Mouse (Mus musculus): Measurements from ENCODE around the gene Gm8298. TPM values are rescaled to one million over a fixed set of nuclear protein-coding genes. Genes with fewer than 3 reads are reported as not detected.
"Not testable (repeated sequence)": the region's sequence is repeated elsewhere in the genome, so short reads cannot be mapped to it uniquely, and the experiment has no call there.

Gene Gm8298
- not detected in 2 replicates for polyA plus RNA-seq (2014; fragmentation: Nextera tagmentation; extraction: Ambion mirVana)

DNA sequence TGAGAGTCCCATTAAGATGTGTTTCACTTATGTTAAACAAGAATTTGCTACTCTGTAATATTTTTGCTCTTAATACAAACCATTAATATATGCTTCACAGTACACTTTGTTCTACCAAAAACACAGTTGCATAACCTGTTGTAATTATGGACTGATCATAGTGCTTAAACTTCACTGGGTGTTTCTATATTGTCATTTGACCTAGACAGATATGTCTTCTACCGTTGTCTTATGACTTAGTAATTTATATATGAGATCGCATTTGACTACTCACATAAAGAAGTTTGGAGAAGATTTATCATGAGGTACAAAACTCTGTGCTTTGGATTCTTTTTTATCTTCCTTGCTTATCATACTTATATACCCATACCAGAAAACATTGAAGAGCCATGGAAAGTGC, at the start of gene Gm8298:
TSS of gene Gm8298 (plus strand) at position 301 of the 400 bp plus-strand sequence.
- no peak within 1 kb of the TSS for H3K4me3 ChIP-seq (ENCODE audit: control insufficient read depth in 1 of 2, insufficient read depth in 1 of 2, low read depth in 1 of 2, low read length in 2 of 2)
- ATAC-seq (ENCODE audit: insufficient number of reproducible peaks, insufficient read depth, low FRiP score, low read depth): no peak
- H3K27me3 ChIP-seq (ENCODE audit: control insufficient read depth, insufficient read depth, low read length): no peaks in the 10 kb centered on the region
- H3K4me1 ChIP-seq (ENCODE audit: control insufficient read depth in 2 of 2, insufficient read depth in 2 of 2, low read length in 2 of 2): no peaks in the 10 kb centered on the region
- H3K27ac ChIP-seq (replicated peaks in 1 of 2; ENCODE audit: control insufficient read depth in 1 of 2, insufficient read depth in 1 of 2, low read depth in 2 of 2, low read length in 2 of 2): no peak within 1 kb of the TSS
- no peak within 1 kb of the TSS for H3K4me2 ChIP-seq (ENCODE audit: low read length)
- no peaks in the 10 kb centered on the region for H3K36me3 ChIP-seq (ENCODE audit: control insufficient read depth, insufficient read depth, low read length)
- 85% methylated on average over 2 of the region's 2 CpGs for WGBS
- no peaks in the 10 kb centered on the region for H3K9me3 ChIP-seq (ENCODE audit: control insufficient read depth, low read length)
- no peak within 1 kb of the TSS for H3K9ac ChIP-seq (ENCODE audit: low read length)

DNA sequence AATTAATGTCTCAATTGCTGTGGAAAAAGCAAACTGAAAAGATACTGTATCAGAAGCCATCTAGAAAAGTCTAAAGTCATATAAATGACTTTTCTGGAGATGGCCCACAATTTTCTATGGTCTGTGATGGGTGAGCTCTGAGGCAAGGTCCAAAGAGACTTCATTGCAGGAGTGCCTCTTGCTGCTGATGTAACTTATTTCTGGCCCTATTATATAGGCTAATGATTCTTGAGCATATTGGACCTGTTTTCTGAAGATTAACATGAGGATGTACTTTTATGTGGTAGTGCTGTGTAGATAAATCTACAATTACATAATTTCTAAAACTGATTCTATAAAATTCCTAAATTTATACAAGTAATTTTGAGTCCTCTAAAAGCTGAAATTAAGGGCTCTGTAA, 47.7 kb upstream of the Gm8298 start:
- H3K27ac ChIP-seq (replicated peaks in 1 of 2; ENCODE audit: control insufficient read depth in 1 of 2, insufficient read depth in 1 of 2, low read depth in 2 of 2, low read length in 2 of 2): no peak overlapping the region
- H3K9ac ChIP-seq (ENCODE audit: low read length): no peak overlapping the region
- no peaks in the 10 kb centered on the region for H3K4me1 ChIP-seq (ENCODE audit: control insufficient read depth in 2 of 2, insufficient read depth in 2 of 2, low read length in 2 of 2)
- no peaks in the 10 kb centered on the region for H3K27me3 ChIP-seq (ENCODE audit: control insufficient read depth, insufficient read depth, low read length)
- ATAC-seq (ENCODE audit: insufficient number of reproducible peaks, insufficient read depth, low FRiP score, low read depth): no peak
- no peaks in the 10 kb centered on the region for H3K9me3 ChIP-seq (ENCODE audit: control insufficient read depth, low read length)
- no peak overlapping the region for H3K4me2 ChIP-seq (ENCODE audit: low read length)
- H3K4me3 ChIP-seq (ENCODE audit: control insufficient read depth in 1 of 2, insufficient read depth in 1 of 2, low read depth in 1 of 2, low read length in 2 of 2): no peak overlapping the region
- H3K36me3 ChIP-seq (ENCODE audit: control insufficient read depth, insufficient read depth, low read length): no peaks in the 10 kb centered on the region

- Histone ChIP-seq H3K36me3 (ENCODE audit: control insufficient read depth, insufficient read depth, low read length) (no peaks in the 10 kb centered on the region), H3K4me2 (ENCODE audit: low read length) (no peak overlapping the region), H3K27ac (replicated peaks in 1 of 2; ENCODE audit: control insufficient read depth in 1 of 2, insufficient read depth in 1 of 2, low read depth in 2 of 2, low read length in 2 of 2) (no peak overlapping the region), H3K9ac (ENCODE audit: low read length) (no peak overlapping the region), H3K9me3 (ENCODE audit: control insufficient read depth, low read length) (no peaks in the 10 kb centered on the region), H3K4me3 (ENCODE audit: control insufficient read depth in 1 of 2, insufficient read depth in 1 of 2, low read depth in 1 of 2, low read length in 2 of 2) (no peak overlapping the region), H3K27me3 (ENCODE audit: control insufficient read depth, insufficient read depth, low read length) (no peaks in the 10 kb centered on the region), H3K4me1 (ENCODE audit: control insufficient read depth in 2 of 2, insufficient read depth in 2 of 2, low read length in 2 of 2) (no peaks in the 10 kb centered on the region)
- no peak for ATAC-seq (ENCODE audit: insufficient number of reproducible peaks, insufficient read depth, low FRiP score, low read depth)
- WGBS: 13% methylated on average over 2 of the region's 2 CpGs
Measured at GRCm38 (mm10) chr3:59870765-59871164, 9.9 kb downstream of the Gm8298 start.

DNA sequence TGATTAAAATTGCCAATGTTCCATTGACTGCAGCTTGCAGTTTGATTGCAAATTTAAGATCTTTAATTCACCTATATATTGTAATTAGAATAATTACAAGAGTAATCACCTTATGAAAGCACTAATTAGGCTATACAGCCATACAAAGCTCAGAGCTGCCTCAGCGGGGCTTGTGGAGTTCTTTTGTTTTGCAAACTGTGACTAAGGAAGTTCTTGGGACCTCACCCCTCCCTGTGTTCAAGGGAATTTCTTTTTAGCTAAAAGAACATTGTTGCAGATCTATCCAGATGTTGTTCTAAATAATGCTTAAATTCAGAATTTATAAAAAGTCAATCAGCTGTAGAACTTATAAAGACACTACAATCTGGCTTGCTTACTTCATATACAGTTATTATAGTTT, 16.8 kb downstream of the Gm8298 start:
- H3K4me1 ChIP-seq (ENCODE audit: control insufficient read depth in 2 of 2, insufficient read depth in 2 of 2, low read length in 2 of 2); H3K9ac ChIP-seq (ENCODE audit: low read length); H3K4me2 ChIP-seq (ENCODE audit: low read length); ATAC-seq (ENCODE audit: insufficient number of reproducible peaks, insufficient read depth, low FRiP score, low read depth); H3K36me3 ChIP-seq (ENCODE audit: control insufficient read depth, insufficient read depth, low read length); H3K27me3 ChIP-seq (ENCODE audit: control insufficient read depth, insufficient read depth, low read length); H3K9me3 ChIP-seq (ENCODE audit: control insufficient read depth, low read length); H3K27ac ChIP-seq (replicated peaks in 1 of 2; ENCODE audit: control insufficient read depth in 1 of 2, insufficient read depth in 1 of 2, low read depth in 2 of 2, low read length in 2 of 2); H3K4me3 ChIP-seq (ENCODE audit: control insufficient read depth in 1 of 2, insufficient read depth in 1 of 2, low read depth in 1 of 2, low read length in 2 of 2): not testable (repeated sequence)
- 64% methylated on average over 1 of the region's 1 CpGs for WGBS

GRCm38 (mm10) chr3:59879801-59880554, 19.1 kb downstream of the Gm8298 start:
- H3K36me3 ChIP-seq (ENCODE audit: control insufficient read depth, insufficient read depth, low read length); H3K9ac ChIP-seq (ENCODE audit: low read length); H3K27me3 ChIP-seq (ENCODE audit: control insufficient read depth, insufficient read depth, low read length); H3K4me3 ChIP-seq (ENCODE audit: control insufficient read depth in 1 of 2, insufficient read depth in 1 of 2, low read depth in 1 of 2, low read length in 2 of 2); H3K9me3 ChIP-seq (ENCODE audit: control insufficient read depth, low read length); ATAC-seq (ENCODE audit: insufficient number of reproducible peaks, insufficient read depth, low FRiP score, low read depth); H3K4me1 ChIP-seq (ENCODE audit: control insufficient read depth in 2 of 2, insufficient read depth in 2 of 2, low read length in 2 of 2); H3K27ac ChIP-seq (replicated peaks in 1 of 2; ENCODE audit: control insufficient read depth in 1 of 2, insufficient read depth in 1 of 2, low read depth in 2 of 2, low read length in 2 of 2); H3K4me2 ChIP-seq (ENCODE audit: low read length): not testable (repeated sequence)
- WGBS: 66% methylated on average over 7 of the region's 7 CpGs

- Histone ChIP-seq H3K9ac (ENCODE audit: low read length) (no peak overlapping the region), H3K36me3 (ENCODE audit: control insufficient read depth, insufficient read depth, low read length) (no peaks in the 10 kb centered on the region), H3K4me1 (ENCODE audit: control insufficient read depth in 2 of 2, insufficient read depth in 2 of 2, low read length in 2 of 2) (no peaks in the 10 kb centered on the region), H3K27me3 (ENCODE audit: control insufficient read depth, insufficient read depth, low read length) (no peaks in the 10 kb centered on the region), H3K4me2 (ENCODE audit: low read length) (no peak overlapping the region), H3K27ac (replicated peaks in 1 of 2; ENCODE audit: control insufficient read depth in 1 of 2, insufficient read depth in 1 of 2, low read depth in 2 of 2, low read length in 2 of 2) (no peak overlapping the region), H3K9me3 (ENCODE audit: control insufficient read depth, low read length) (no peaks in the 10 kb centered on the region), H3K4me3 (ENCODE audit: control insufficient read depth in 1 of 2, insufficient read depth in 1 of 2, low read depth in 1 of 2, low read length in 2 of 2) (no peak overlapping the region)
- ATAC-seq (ENCODE audit: insufficient number of reproducible peaks, insufficient read depth, low FRiP score, low read depth): no peak
- 50% methylated on average over 2 of the region's 2 CpGs for WGBS
Measured at GRCm38 (mm10) chr3:59893276-59893675, 32.4 kb downstream of the Gm8298 start.

- H3K27me3 ChIP-seq (ENCODE audit: control insufficient read depth, insufficient read depth, low read length): no peaks in the 10 kb centered on the region
- no peak for ATAC-seq (ENCODE audit: insufficient number of reproducible peaks, insufficient read depth, low FRiP score, low read depth)
- 87% methylated on average over 2 of the region's 2 CpGs for WGBS
Measured at GRCm38 (mm10) chr3:59924914-59925313, 64.1 kb downstream of the Gm8298 start, which contains the start of gene C130079G13Rik. C130079G13Rik (plus strand) TSS chr3:59925214.

More at GRCm38 (mm10) chr3:59924914-59925313, 64.1 kb downstream of the Gm8298 start, which contains the start of gene C130079G13Rik:
- Histone ChIP-seq H3K4me1 (ENCODE audit: control insufficient read depth in 2 of 2, insufficient read depth in 2 of 2, low read length in 2 of 2) (no peaks in the 10 kb centered on the region), H3K9me3 (ENCODE audit: control insufficient read depth, low read length) (no peaks in the 10 kb centered on the region), H3K27ac (replicated peaks in 1 of 2; ENCODE audit: control insufficient read depth in 1 of 2, insufficient read depth in 1 of 2, low read depth in 2 of 2, low read length in 2 of 2) (no peak within 1 kb of the TSS), H3K36me3 (ENCODE audit: control insufficient read depth, insufficient read depth, low read length) (no peaks in the 10 kb centered on the region), H3K9ac (ENCODE audit: low read length) (no peak within 1 kb of the TSS), H3K4me2 (ENCODE audit: low read length) (no peak within 1 kb of the TSS), H3K4me3 (ENCODE audit: control insufficient read depth in 1 of 2, insufficient read depth in 1 of 2, low read depth in 1 of 2, low read length in 2 of 2) (no peak within 1 kb of the TSS)

All from heart, embryonic 14.5 days (tissue).